Mouse (Mus musculus) left cerebral cortex, adult 18-20 months (tissue): Measurements from ENCODE around the gene Tas1r3. TPM values are rescaled to one million over a fixed set of nuclear protein-coding genes. Genes with fewer than 3 reads are reported as not detected.

ENCODE experiments used
- DNase-seq, 2 experiments: peaks; one replicate each; pipeline ENCODE4 v3.0.0; 2021 to 2022; ENCODE audit warnings: low spot score in 2 of 2, mixed read lengths in 1 of 2
- total RNA-seq, 2 experiments: library from RNA; stranded (reverse); gene quantifications; 2 replicates each; pipeline ENCODE4 v1.2.3; 2021

Tas1r3 gene
- total RNA-seq, 2 experiments from 2014 or later = 0.23 TPM

DNA sequence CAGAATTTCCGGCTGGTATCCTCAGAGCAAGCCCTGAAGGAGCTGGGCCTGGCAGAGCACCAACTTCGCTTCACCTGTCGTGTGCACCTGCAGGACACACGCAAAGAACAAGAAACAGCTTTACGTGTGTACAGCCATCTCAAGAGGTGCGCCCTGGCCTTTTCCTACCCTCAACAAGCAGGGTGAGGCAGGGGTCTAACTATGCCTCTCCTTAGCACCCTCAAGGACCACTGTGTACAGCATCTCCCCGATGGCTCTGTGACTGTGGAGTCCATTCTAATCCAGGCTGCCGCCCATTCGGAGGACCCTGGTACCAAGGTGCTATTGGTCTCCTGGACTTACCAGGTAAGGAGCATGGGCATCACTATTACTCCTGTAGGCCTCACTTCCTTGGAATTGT, 25.0 kb upstream of the Tas1r3 start:
- DNase-seq = no peak

DNA sequence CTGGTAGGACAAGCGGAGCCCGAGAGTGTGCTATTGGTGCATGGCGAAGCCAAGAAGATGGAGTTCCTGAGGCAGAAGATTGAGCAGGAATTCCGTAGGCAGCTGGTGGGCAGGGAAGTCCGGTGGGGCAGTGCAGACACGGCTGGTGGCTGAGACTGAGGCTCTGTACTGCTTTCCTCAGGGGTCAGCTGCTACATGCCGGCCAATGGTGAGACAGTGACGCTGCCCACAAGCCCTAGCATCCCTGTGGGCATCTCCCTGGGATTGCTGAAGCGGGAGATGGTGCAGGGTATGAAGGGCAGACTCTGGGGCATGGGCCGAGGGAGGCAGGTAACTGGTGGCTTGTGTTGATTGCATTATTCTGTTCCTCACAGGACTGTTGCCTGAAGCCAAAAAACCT, 24.5 kb upstream of the Tas1r3 start:
- no peak for DNase-seq

DNA sequence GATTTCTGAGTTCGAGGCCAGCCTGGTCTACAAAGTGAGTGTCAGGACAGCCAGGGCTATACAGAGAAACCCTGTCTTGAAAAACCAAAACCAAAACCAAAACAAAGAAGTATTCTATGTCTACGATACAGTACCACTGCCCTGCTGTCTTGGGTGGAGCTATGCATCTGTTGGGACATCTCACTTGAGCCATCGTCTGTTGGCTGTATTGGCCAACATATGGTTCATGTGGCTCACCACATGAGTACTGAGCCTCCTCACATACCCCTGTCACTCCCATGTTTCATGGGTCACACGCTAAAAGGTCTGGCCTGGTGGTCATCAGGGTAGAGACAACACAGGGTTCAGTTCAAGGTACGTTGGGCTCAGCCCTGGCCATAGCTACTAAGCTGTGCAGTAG, 23.2 kb upstream of the Tas1r3 start:
- DNase-seq = no peak

DNA sequence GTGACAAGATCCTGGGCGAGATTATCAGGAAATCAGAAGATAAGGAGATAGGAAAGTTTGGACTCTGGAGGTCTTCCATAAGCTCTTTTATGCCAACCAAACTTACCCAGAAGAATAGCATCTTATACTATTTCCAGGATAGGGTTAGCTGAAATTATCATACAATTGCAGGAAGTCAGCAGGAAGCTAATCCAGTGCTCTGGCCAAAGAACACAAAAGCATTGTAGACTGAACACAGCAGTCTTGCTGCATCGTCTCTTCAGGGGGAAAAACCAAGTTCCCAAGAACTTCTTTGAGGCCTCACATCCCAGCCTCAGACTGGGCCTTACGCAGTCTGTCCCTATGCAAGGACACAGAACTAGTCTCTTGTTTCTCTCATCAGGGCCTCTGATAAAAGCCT, 20.4 kb upstream of the Tas1r3 start:
- no peak for DNase-seq

DNA sequence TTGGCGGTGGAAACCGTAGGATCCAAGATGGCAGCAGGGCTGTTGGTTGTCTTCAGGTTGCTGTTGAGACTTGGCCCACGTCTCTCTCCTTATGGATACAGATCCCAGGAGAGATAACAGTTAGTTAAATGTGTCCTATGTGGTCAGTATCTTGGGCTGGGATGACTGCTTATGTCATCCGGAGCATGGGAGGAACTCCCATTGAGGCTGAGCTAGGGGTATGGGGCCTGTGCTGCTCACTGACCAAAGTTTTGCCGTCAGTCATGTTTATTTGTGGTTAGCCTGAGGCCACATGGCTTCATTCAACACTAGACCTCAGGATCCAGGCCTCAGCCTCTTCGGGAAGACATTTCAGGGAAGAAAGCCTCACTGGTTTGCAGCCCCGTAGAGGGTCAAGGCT, 8.2 kb upstream of the Tas1r3 start:
- no peak for DNase-seq

DNA sequence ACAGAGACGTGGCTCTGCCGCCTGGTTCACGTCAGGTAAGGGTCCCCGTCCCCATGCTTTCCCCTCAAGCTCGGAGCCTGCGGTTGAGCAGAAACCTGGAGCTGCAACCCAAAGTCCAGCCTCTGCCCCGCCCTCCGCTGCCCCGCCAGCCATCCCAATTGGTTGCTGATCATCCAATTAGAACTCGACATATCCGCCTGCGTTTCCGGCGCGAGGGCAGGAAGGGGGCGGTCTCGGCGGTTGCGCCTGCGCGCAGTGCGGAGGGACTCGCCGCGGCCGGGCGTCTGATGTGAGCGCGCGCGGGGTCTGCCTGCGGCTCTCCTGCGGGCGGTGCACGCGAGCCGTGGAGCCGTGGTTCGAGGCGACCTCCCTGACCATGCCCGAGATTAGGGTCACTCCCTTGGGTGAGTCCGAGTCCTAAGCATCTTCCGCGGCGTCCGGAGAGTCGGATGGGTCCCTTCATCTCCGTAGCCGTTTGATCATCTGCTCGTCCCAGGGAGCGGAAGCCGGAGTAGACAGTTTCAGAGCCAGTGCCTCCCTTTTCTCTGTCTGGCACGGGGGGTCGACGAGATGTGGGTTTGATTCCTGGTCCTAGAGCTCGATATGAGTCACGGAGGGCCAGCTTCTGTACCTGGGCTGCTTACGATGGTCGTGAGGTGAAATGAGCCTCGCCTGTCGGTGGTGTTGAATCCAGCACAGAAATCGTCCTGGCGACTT, 6.3 kb upstream of the Tas1r3 start, which contains the start of the genes Cptp and Ints11:
Cptp (minus strand) TSS at position 124 of the 717 bp plus-strand sequence.
Ints11 (plus strand) TSS at position 230 of the 717 bp plus-strand sequence.
- DNase-seq = peak; percentile 96 to 97

DNA sequence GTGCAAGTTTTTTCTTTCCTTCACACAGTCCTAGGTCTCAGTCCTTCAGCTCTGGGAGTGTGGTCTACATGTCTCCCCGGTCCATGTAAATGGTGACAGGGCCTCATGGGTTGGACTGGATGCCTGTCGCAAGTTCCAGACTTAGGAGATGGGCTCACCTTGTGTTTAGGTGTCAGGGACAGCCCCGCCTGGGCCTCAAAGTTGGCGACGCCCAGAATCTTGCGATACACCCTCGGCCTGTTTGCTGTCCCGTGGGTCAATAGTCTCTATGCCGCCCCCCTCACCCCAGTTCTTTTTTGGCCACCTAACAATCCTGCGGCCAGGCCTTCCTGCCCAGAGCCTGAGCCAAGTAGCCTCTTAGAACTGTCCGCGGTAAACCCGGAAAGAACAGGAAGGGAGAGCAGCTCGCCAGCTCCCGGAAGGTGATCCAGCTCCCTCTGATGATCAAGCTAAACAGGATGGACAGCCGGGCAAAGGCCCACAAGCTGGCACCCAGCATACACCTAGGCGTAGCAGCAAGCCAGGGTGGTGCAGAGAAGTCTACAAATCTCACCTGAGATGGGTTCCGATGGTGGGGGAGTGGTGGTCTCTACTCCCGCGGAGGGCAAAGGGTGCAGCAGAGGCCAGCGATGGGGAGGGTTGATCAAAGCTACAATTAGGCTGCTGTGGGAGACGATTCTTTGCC, 5.6 kb upstream of the Tas1r3 start:
- DNase-seq = no peak

DNA sequence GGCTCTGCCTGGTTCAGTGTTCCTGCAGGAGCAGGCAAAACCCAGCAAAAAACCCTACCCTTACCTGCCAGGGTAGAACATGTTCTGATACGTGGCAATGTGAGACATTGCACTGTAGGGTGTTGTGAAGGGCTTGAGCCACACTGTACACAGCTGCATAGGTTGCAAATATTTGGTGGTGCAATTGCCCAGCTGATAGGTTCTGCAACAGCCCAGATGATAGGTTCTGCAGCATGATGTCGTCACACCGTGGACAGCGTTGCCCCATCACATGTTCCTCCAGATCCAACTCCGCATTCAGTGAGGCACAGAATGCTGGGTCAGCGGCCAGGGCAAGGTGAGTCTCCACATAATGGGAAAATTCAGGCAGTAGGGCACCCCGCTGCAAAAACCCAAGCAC, 1.4 kb downstream of the Tas1r3 start:
- DNase-seq = no peak

DNA sequence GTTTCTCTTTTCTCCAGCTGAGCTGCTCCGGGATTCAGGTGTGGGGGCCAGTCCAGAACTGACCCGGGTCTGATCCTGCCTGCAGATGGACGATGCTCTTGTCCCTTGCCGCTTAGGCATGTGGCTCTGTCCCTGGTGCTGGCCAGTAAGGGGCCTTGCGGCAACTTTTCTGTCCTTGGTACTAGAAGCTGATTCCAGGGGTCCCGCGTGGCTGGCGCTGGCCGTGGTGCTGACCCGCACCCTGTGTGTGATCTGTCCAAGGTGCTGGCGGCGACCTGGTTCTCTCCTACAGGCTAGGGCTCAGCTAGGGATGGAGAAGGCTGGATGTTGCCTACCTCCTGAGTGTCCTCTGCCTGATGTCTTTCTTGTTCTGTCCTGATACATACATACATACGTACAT, 3.8 kb downstream of the Tas1r3 start:
- DNase-seq = no peak

DNA sequence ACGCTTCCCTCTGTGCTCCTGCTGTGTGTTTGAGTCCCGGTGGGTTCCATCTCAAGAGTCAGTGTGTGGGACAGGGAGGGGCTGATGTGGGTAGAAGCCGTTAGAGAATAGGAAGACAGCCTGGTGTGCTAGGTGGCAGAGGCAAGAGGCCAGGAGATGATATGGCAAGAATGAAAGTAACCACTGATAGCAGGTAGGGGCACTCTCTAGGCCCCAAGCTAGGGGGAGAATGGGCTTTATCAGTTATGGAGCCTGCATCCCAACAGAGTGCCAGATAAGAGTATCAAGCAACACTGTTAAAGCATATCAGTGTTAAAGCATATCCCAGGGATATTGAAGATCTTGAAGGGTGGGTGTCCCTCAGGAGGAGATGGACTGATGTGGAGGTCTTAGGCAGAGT, 6.3 kb downstream of the Tas1r3 start:
- DNase-seq = no peak

DNA sequence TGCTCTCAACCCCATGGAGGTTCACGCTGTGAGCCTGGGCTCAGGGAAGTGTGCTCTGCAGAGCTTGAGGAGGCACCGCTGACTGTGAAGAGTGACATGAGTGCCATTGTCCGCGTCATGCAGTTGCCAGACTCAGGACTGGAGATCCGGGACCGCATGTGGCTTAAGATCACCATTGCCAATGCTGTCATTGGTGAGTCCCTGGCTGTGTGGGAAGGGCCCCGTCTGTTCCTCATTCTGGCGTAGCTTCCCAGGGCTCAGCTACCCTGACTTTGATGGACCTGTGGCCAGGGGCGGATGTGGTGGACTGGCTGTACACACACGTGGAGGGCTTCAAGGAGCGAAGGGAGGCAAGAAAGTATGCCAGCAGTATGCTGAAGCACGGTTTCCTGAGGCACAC, 7.1 kb downstream of the Tas1r3 start:
- DNase-seq = no peak

DNA sequence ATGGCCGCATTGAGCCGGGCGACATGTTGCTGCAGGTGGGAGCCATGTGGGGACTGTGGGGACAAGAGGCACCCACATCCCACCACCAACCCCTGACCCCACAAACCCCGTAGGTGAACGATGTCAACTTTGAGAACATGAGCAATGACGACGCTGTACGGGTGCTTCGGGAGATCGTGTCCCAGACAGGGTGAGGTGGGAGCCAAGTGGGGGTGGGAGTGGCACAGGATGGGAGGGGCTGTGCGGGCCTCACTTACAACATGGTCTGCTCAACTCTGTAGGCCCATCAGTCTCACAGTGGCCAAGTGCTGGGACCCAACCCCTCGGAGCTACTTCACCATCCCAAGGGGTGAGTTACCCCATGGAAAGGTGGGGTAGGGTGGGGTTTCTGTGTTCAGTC, 8.2 kb downstream of the Tas1r3 start:
- no peak for DNase-seq

DNA sequence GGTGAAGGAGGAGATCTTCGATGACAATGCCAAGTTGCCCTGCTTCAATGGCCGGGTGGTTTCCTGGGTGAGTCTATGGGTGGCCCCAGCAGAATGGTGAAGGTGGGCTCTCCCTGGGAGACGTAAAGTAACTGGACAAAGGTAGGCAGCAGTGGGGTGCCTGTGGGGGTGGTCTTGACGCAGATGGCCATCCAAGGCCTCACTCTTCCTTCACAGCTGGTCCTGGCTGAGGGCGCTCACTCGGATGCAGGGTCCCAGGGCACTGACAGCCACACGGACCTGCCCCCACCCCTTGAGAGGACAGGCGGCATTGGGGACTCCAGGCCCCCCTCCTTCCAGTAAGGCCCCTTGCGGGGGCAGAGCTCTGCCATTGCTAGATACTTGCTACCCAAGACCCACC, 9.7 kb downstream of the Tas1r3 start:
- DNase-seq = no peak

DNA sequence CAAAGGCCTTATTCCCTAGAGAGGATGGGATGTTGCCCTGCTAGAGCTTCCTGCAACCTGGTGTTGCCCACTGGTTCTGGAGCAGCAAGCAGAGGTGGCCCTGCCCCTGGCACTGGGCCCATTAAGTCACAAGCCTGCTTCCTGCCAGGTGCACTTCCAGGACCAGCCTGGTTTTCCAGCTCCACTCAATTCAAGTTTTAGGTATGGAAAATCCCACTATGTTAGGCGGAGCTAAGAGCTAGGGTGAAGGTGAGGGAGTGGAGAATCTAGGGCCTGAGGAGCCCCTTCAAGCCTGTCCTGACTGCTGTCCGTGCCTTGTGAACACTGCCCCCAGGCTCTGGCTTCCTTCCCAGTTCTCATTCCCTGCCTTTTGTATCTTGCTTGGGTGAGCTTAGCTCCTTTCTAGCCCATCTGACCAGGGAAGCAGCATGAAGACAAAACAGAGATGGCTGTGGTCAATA, 11.2 kb downstream of the Tas1r3 start:
- DNase-seq = no peak

DNA sequence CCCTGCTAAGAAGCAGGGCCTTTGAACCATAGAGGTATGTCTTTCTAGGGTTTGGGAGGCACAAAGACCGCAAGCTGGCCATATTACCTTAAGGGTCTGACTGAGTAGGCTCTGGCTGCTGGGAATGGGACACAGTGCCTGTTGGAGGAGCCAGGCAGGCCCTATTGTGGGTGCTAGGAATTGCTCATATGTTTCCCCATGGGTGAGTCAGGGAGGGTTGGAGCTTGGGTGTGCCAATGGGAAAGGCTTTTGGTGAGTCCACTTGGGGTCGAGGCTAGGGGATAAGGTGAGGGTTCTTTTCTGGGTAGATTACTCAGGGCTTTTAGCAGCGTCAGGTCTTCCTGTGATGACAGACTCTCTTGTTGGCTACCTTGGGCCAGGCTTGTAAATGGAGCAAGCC, 11.8 kb downstream of the Tas1r3 start:
- no peak for DNase-seq

DNA sequence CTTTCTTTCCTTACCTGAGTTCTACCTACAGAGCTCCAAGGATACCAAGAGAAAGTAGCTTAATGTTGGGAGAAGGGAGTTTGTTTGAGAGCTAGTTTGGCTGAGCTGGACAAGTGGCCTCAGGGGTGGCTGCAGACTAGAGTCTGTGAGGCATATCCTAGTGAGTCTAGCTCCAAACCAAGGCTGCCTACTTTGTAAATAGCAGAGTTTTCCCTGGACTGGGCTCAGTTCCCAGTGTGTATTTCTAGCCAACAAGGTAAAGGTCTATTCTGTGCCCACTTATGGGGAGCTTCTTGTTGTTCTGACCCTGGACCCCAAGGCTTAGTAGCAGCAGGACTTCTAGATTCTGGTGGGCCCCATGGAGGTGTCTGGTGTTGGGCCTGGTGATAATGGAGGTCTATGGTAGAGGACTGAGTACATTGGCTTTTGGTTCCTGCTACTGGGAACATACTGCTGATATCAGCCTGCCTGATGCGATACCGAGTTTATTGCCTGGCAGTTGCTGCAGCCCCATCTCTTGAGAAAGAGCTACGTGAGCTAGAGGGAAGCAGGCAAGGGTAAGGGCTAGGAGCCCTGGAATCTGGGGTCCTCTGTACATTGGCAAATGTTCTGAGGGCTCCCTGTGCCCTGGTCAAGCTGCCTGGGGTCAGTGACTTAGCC, 13.2 kb downstream of the Tas1r3 start:
- no peak for DNase-seq

DNA sequence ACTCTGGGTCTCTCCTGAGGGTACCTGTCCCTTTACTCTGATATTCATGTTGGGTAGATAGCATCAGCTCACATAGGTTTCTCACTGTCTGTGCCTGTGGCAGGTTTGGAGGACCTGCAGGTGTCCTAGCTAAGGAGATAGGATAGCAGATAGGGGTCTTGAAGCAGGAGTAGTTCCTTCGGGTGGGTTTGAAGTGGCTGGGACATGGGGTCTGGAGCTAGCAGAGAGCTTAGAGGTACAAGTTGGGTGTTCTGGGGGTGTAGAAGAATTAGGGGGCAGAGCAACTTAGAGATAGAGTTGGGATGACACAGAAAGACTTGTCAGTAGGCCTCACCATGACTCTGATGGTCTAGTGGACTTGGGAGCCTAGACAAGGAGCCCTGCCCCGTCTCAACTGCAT, 13.8 kb downstream of the Tas1r3 start:
- DNase-seq = no peak

DNA sequence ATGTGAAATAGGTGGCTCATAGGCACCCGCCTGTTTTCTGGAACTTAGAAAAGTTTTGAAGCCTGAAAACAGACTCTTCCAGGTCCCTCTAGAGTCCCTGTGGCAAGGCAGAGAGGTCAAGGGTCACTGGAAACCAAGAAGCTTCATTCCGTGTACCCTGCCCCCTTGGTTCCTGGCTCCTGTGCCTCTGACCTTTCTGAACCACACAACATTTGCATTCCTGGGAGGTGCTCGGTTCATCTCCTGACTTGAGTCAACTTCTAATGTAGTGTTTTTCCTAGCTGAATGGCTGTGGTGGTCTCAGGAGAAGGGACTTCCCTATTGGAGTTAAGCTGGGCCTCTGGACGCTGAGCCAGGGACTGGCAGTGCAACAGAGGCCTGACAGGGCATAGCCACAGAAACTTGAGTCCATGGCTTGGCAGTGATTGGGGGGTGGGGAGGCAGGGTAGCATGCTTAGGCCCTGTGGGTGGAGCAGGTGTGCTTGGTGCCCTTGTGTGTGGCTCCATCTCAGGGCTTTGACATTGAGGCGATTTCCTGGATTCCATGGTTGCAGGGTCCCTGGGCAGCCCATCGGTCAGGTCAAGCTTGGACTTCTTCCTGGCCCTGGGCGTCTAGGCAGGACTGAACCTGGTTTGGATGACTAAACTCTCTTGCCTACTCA, 14.6 kb downstream of the Tas1r3 start:
- no peak for DNase-seq

DNA sequence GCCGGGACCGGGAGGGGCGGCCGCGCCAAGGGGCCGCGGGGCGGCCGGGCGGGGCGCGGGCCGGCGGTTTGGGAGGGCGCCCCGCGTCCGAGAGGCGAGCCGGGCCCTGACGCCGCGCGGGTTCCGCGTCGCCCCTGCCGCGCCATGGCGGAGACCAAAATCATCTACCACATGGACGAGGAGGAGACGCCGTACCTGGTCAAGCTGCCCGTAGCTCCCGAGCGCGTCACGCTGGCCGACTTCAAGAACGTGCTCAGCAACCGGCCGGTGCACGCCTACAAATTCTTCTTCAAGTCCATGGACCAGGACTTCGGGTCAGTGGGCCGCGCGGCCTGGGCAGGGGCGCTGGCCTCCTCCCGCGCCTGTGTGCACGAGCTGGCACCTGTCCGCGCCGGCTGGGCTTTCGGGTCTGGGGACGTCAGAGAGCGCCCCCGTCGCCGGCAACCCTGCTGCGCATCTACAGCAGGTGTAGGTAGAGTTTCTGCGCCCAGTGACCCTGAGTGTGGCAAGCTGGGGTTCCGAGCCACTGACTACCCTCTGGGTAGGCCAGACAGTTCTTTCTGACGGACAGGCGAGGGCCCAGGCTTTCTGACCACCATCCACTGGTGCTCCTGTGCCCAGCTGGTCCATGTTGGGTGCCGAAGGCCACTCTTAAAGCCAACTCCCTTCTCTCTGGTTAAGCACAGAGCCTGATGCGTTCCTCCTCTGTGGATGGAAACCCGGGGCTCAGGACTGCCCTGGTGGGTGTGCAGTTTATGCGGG, 15.4 kb downstream of the Tas1r3 start:
- peak in 1 of 2 experiments; percentile 38 for DNase-seq

DNA sequence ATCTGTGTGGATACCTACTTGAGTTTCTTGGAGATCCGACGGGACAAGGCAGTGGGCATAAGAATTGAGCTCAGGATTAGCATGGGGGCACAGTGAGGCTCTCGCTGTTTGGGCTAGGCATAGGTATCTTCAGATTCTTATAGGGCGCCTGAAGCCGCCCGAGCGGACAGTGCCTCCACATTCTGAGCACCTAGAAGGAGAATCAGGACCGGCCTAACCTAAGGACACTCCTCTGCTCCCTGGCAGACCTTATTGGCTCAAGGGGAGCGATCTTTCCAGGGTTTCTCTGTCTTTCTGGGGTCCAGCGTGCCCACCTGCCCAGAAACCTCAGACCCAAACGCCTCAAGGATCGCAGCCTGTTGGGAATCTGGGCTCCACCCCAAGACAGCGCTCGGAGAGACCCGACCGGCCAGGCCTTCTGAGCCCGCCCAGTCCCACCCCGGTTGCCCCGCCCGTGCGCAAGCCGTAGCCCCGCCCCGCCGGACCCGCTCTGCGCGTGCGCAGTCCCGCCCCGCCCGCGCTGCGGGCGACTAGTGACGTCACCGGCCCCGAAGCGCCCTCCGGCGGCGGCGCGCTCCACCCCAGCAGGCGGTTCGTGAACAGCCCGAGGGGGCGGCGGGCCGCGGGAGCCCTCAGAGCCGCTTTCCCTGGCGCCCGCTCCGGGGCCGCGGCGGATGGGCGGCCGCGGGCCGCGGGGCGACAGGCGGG, 16.1 kb downstream of the Tas1r3 start, which contains the start of gene Dvl1:
Dvl1 (plus strand) TSS at position 532 of the 708 bp plus-strand sequence.
- peak; percentile 95 to 96 for DNase-seq
